Mouse (Mus musculus) stomach, embryonic 16.5 days (tissue): ENCODE results near the gene Pex26. TPM values are rescaled to one million over a fixed set of nuclear protein-coding genes. Genes with fewer than 3 reads are reported as not detected.

ENCODE experiments used
- ATAC-seq: fragments of 200-750 bp; cut with Nextera tagmentation; 2 replicates; pipeline ENCODE4 v1.8.0; 2017; ENCODE audit warnings: moderate number of reproducible peaks, moderate TSS enrichment; ENCODE audit not compliant: insufficient read depth, low FRiP score
- H3K27ac ChIP-seq: fragments of 300-500 bp; sonication (generic); 2 replicates; pipeline ENCODE4 v1.5.1; 2014; ENCODE audit warnings: low read length
- H3K27me3 ChIP-seq: fragments of 300-500 bp; sonication (generic); 2 replicates; pipeline ENCODE4 v1.6.1; 2014; ENCODE audit warnings: low read length, control low read depth, mixed read lengths; ENCODE audit not compliant: control insufficient read depth, insufficient read depth
- H3K36me3 ChIP-seq: fragments of 300-500 bp; sonication (generic); 2 replicates; pipeline ENCODE4 v1.6.1; 2014; ENCODE audit warnings: low read length; ENCODE audit not compliant: control insufficient read depth, insufficient read depth
- H3K4me1 ChIP-seq: fragments of 300-500 bp; sonication (generic); 2 replicates; pipeline ENCODE4 v1.6.1; 2014; ENCODE audit warnings: low read length, control low read depth, mixed read lengths; ENCODE audit not compliant: control insufficient read depth, insufficient read depth
- H3K4me2 ChIP-seq: fragments of 300-500 bp; sonication (generic); 2 replicates; pipeline ENCODE4 v1.6.1; 2014; ENCODE audit warnings: low read depth, low read length, mixed read lengths
- H3K4me3 ChIP-seq: fragments of 300-500 bp; sonication (generic); replicated peaks from 2 replicates; pipeline ENCODE4 v1.5.1; 2014; ENCODE audit warnings: mild to moderate bottlenecking, low read length
- H3K9ac ChIP-seq: fragments of 300-500 bp; sonication (generic); 2 replicates; pipeline ENCODE4 v1.6.1; 2014; ENCODE audit warnings: low read length
- H3K9me3 ChIP-seq: fragments of 300-500 bp; sonication (generic); replicated peaks from 2 replicates; pipeline ENCODE4 v1.6.1; 2016; ENCODE audit warnings: low read length, control low read depth; ENCODE audit not compliant: control insufficient read depth
- WGBS: fragments of 180-500 bp; shearing (Covaris S2); extraction: QIAGEN DNeasy Blood & Tissue Kit; methylation state at CpG from one replicate; pipeline ENCODE4 v1.1.7; 2014; 5-methylcytosine and 5-hydroxymethylcytosine counted together
- polyA plus RNA-seq: library from polyadenylated mRNA; unstranded; fragments of >200 nt; fragmentation: Nextera tagmentation; extraction: Ambion mirVana; gene quantifications from 2 replicates; pipeline ENCODE4 v1.2.1, GENCODE M21; 2015

The Pex26 gene
- polyA plus RNA-seq, 1 experiment from 2014 or later, result 14.0 TPM

DNA sequence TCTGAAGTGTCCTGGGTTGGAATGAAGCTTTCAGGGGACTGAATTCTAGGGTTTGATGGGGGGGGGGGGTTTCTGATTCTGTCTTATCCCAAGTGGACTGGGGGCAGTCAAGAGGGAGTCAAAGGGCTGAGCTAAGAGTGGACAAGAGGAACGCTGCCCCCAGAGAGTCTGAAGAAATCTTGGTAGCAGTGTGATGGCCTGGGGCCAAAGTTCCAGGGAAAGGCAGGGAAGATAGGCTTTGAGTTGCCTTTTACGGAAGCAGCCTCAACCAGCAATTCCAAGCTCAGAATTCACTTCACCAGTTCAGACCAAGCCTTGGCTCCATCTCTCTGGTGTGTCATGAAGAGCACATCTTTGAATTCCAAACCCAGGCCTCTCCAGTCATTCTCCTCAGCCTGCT, 27.4 kb upstream of the Pex26 start:
- Histone ChIP-seq H3K9me3 (no peaks in the 10 kb centered on the region), H3K4me2 (no peak overlapping the region), H3K9ac (no peak overlapping the region), H3K27me3 (no peaks in the 10 kb centered on the region), H3K36me3 (no peaks in the 10 kb centered on the region), H3K4me1 (peaks cover 32% of the 10 kb centered on the region), H3K27ac (no peak overlapping the region), H3K4me3 (no peak overlapping the region)
- WGBS, result 65% methylated on average over 2 of the region's 2 CpGs
- no peak for ATAC-seq

DNA sequence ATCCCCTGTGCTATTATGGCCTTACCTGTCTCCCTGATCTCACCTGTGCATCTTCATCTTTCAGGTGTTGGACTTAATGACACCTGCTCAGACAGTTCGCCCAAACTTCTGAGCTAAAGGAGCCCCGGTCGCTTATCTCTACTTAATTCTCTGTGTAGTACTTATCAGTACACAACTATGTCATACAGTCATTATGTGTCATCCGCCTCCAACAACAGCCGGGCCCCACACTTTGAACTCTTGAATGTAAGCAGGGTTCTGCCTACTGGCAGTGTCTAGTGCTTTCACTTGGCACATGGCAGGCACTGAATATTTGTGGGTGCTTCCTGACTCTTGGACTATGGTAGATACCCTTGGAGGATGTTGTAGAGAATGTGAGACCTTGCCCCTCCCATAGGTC, 23.9 kb upstream of the Pex26 start:
- H3K4me3 ChIP-seq, result no peak overlapping the region
- peak overlapping the region; percentile 64 for H3K27ac ChIP-seq
- no peak overlapping the region for H3K9ac ChIP-seq
- WGBS, result 77% methylated on average over 5 of the region's 5 CpGs
- ATAC-seq, result no peak
- H3K4me2 ChIP-seq, result no peak overlapping the region
- H3K9me3 ChIP-seq, result no peaks in the 10 kb centered on the region
- H3K36me3 ChIP-seq, result no peaks in the 10 kb centered on the region
- H3K27me3 ChIP-seq, result no peaks in the 10 kb centered on the region
- H3K4me1 ChIP-seq, result peaks cover 24% of the 10 kb centered on the region; the same call in 1 of the 2 replicates

DNA sequence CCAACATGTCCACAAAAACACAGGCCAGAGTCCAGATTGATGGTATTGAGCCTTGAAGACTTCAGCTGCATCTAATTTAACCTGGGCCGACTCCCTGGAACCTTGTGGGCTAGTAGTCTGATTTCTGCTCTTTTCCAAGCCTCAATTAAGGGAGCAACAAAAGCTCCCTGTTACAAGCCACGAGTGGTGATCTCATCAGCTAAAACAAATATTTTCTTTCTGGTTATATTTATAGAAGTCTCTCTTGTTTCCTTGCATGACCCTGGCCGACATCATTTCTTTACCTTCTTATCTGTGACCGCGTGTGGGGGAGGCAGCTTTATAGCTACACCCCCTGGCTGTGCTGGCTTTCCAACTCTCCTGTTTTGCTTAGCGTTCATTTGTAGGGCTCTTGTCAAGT, 23.3 kb upstream of the Pex26 start:
- Histone ChIP-seq H3K27ac (peak overlapping the region; percentile 64), H3K9ac (no peak overlapping the region), H3K4me3 (no peak overlapping the region), H3K36me3 (no peaks in the 10 kb centered on the region), H3K4me2 (no peak overlapping the region), H3K4me1 (peaks cover 24% of the 10 kb centered on the region; the same call in 1 of the 2 replicates), H3K9me3 (no peaks in the 10 kb centered on the region), H3K27me3 (no peaks in the 10 kb centered on the region)
- peak; percentile 84; the same call in 1 of the 2 replicates for ATAC-seq
- 45% methylated on average over 6 of the region's 6 CpGs for WGBS

DNA sequence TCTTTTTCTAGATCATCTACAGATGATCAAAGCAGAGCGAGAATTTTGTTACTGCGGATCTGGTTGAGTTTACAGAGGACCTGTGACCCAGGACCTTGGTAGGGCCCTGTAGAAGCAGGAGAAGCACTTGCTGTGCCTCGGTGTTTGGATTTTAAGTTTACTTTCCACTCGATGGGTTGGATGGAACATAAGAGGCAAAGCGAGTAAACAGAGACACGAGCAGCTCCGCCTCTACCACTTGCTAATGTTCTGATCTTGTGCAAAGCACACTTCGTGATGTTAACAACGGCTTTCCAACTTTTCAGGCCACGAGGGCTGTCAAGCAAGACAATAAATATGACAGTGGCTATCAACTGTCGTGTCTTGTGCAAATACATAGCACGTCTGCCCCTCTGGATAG, 20.9 kb upstream of the Pex26 start:
- no peak overlapping the region for H3K9ac ChIP-seq
- no peak overlapping the region for H3K27ac ChIP-seq
- H3K4me1 ChIP-seq, result peaks cover 24% of the 10 kb centered on the region; the same call in 1 of the 2 replicates
- no peak overlapping the region for H3K4me3 ChIP-seq
- no peaks in the 10 kb centered on the region for H3K9me3 ChIP-seq
- H3K36me3 ChIP-seq, result no peaks in the 10 kb centered on the region
- ATAC-seq, result no peak
- no peak overlapping the region for H3K4me2 ChIP-seq
- no peaks in the 10 kb centered on the region for H3K27me3 ChIP-seq
- 60% methylated on average over 12 of the region's 12 CpGs for WGBS

DNA sequence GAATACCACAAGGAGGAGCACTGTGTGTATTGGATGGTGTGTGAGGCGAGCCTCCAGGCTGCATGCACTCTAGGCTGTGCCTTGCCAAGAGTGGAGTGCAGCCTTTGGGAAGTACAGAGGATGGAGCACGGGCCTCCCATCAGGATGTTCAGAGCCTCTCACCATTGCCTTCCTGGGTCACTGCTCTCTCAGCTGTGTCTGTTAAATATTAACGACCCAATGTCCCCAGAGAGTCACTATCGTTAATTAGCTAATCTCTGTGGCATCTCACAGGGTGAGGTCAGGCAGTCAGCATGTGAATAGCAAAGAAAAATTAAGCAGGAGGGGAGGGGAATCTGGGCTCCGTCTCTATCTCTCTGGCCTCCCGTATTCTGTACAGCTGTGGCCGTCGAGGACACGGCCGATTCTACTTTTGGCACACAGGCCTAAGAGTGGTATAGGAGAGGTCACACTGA, 17.3 kb upstream of the Pex26 start:
- WGBS, result 24% methylated on average over 10 of the region's 10 CpGs
- peak overlapping the region; percentile 23; the same call in 1 of the 2 replicates for H3K4me2 ChIP-seq
- ATAC-seq, result peak; percentile 73

DNA sequence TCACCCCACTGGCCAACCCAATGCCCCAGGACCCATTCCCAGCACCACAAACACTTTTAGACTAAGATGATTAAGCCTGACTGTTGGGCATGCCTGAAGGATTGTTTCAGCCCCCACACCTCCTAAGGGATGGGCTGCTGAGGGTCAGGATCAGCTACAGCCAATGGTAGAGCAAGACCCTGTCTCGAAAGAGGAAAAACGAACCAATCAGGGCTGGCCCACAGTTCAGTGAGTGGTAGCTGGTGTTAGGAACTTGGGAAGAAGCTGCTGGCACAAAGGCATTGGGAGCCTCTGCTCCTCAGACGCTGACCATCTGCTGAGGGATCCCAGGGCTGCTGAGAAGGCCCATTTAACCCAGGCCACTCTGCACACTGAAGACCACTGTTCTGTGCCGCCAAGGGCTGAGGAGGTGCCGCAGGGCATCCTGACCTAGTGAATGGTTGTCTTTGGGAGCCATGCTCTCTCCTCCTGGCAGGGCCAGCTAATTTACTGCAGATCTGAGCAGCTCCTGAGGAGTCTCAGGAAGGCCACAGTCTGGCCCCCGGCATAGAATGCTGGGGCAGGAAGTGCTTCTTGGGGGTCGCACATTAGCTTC, 16.0 kb upstream of the Pex26 start:
- no peak overlapping the region for H3K4me3 ChIP-seq
- ATAC-seq, result no peak
- H3K27me3 ChIP-seq, result no peaks in the 10 kb centered on the region
- no peak overlapping the region for H3K4me2 ChIP-seq
- H3K4me1 ChIP-seq, result peaks cover 14% of the 10 kb centered on the region; the same call in 1 of the 2 replicates
- no peak overlapping the region for H3K9ac ChIP-seq
- no peak overlapping the region for H3K27ac ChIP-seq
- no peaks in the 10 kb centered on the region for H3K9me3 ChIP-seq
- 74% methylated on average over 7 of the region's 7 CpGs for WGBS
- no peaks in the 10 kb centered on the region for H3K36me3 ChIP-seq

More for the DNA sequence above, 17.3 kb upstream of the Pex26 start:
- Histone ChIP-seq H3K27ac (peak overlapping the region; percentile 16; the same call in 1 of the 2 replicates), H3K9ac (0 out of 2 replicates have a peak overlapping the region, but pooled peaks have one; percentile 8), H3K27me3 (no peaks in the 10 kb centered on the region), H3K4me1 (peaks cover 14% of the 10 kb centered on the region; the same call in 1 of the 2 replicates), H3K4me3 (no peak overlapping the region), H3K9me3 (no peaks in the 10 kb centered on the region), H3K36me3 (no peaks in the 10 kb centered on the region)

DNA sequence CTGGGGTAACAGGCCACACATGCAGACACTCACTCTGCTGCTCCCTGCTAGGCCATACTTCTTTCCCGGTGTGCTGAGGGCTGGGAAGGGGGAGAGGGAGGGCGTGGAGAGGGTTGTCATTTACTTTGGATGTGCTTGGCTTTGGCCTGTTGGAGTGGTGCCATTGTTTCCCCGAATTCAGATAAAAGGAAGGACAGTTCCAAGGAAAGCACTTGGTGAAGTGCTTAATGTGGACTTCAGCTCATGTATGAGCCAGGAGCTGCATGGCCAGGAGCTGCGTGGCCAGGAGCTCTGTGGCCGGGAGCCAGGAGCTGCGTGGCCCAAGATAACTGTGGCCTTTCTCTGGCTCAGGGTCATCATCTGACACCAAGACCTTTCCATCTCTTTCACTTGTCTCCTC, 12.4 kb upstream of the Pex26 start:
- Histone ChIP-seq H3K27ac (no peak overlapping the region), H3K4me1 (peaks cover 16% of the 10 kb centered on the region; the same call in 1 of the 2 replicates), H3K4me2 (no peak overlapping the region), H3K4me3 (no peak overlapping the region), H3K9me3 (no peaks in the 10 kb centered on the region), H3K27me3 (no peaks in the 10 kb centered on the region), H3K36me3 (no peaks in the 10 kb centered on the region), H3K9ac (no peak overlapping the region)
- no peak for ATAC-seq
- 62% methylated on average over 6 of the region's 6 CpGs for WGBS

DNA sequence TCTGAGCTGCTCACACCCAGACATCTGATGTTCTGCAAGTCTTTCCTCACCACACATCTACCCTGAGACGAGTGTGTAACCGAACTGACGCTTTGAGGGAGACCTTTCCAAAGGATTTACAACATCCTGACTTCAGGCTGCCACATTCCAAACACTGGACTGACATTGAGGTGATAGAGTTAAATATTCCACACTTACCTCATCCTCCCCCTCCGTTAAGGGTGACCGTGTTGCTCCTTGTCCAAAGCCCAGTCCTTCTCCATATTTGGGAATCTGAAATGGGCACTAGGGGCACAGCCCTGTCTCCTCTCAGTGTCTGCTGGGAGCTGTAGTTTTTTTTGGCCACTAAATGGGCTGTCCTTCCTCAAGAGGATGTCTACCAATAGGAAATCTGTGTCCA, 10.0 kb upstream of the Pex26 start:
- WGBS, result 49% methylated on average over 5 of the region's 5 CpGs

DNA sequence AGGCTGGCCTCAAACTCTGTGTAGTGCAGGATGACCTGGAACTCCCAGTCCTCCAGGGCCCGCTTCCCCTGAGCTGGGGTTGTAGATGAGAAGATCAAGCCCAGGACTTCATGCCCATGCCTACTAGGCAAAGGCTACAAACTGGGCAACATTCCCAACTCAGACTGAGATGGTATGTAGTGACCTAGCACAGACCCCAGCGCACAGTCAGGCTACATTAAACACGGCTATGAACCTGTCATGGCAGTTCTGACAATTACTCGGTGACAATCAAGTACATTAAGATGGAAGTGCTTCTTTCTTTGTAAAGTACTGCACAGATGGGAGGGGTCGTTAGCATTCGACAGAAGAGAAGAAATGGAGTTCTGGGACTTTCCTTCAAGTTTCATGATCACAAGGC, 8.7 kb upstream of the Pex26 start:
- no peak for ATAC-seq
- H3K9me3 ChIP-seq, result no peaks in the 10 kb centered on the region
- H3K36me3 ChIP-seq, result no peaks in the 10 kb centered on the region
- no peak overlapping the region for H3K9ac ChIP-seq
- no peak overlapping the region for H3K4me2 ChIP-seq
- no peaks in the 10 kb centered on the region for H3K27me3 ChIP-seq
- no peak overlapping the region for H3K4me3 ChIP-seq
- 0 out of 2 replicates have a peak, but pooled peaks cover 17% of the 10 kb centered on the region for H3K4me1 ChIP-seq
- WGBS, result 92% methylated on average over 6 of the region's 6 CpGs
- no peak overlapping the region for H3K27ac ChIP-seq

More for the DNA sequence above, 10.0 kb upstream of the Pex26 start:
- 0 out of 2 replicates have a peak overlapping the region, but pooled peaks have one; percentile 28 for H3K4me2 ChIP-seq
- H3K27ac ChIP-seq, result peak overlapping the region; percentile 16; the same call in 1 of the 2 replicates
- peak overlapping the region; percentile 45 for H3K9ac ChIP-seq
- H3K27me3 ChIP-seq, result no peaks in the 10 kb centered on the region
- H3K4me1 ChIP-seq, result 0 out of 2 replicates have a peak, but pooled peaks cover 17% of the 10 kb centered on the region
- ATAC-seq, result no peak
- no peak overlapping the region for H3K4me3 ChIP-seq
- no peaks in the 10 kb centered on the region for H3K9me3 ChIP-seq
- no peaks in the 10 kb centered on the region for H3K36me3 ChIP-seq
